8 mouse cellular contexts compared by ENCODE assay signal in genomic region chr16:37812474-37812886, GRCm38 (mm10). TPM values are rescaled to one million over a fixed set of nuclear protein-coding genes. Genes with fewer than 3 reads are reported as not detected.
DNase-seq lines count a peak whose midpoint lies in the region; ATAC-seq lines count a peak whose summit lies in the region.

No protein-coding gene starts in this region.

- no peak overlapping the region for H3K4me3 ChIP-seq in hindbrain, embryonic 11.5 days (ENCODE audit: low read depth, low read length)

- H3K27me3 ChIP-seq in hindbrain, embryonic 11.5 days (ENCODE audit: control insufficient read depth, insufficient read depth, low read length) = no peaks in the 10 kb centered on the region

- H3K9me3 ChIP-seq in hindbrain, embryonic 11.5 days (ENCODE audit: control insufficient read depth, low read length) = no peaks in the 10 kb centered on the region

- 66% methylated on average over 9 of the region's 9 CpGs for WGBS in hindbrain, embryonic 11.5 days

- H3K4me2 ChIP-seq in hindbrain, embryonic 11.5 days (replicated peaks; ENCODE audit: low read depth, low read length) = no peak overlapping the region

- H3K4me1 ChIP-seq in hindbrain, embryonic 11.5 days (replicated peaks; ENCODE audit: control insufficient read depth, insufficient read depth, low read length) = peaks cover 2% of the 10 kb centered on the region; the same call in 1 of the 2 replicates

- no peak overlapping the region for H3K9ac ChIP-seq in hindbrain, embryonic 11.5 days (ENCODE audit: low read depth, low read length)

- H3K27ac ChIP-seq in hindbrain, embryonic 11.5 days (ENCODE audit: low read depth, low read length) = no peak overlapping the region

- no peaks in the 10 kb centered on the region for H3K36me3 ChIP-seq in hindbrain, embryonic 11.5 days (ENCODE audit: control insufficient read depth, insufficient read depth, low read length)

- DNase-seq in CD4-positive, CD25-positive, alpha-beta regulatory T cell, adult 2 months (ENCODE audit: low read depth, low spot score) = peak; percentile 28
- DNase-seq in R1 (ENCODE audit: low read depth, low spot score) = peak; percentile 53
- DNase-seq in embryo, embryonic 11 days = peak; percentile 54
- no peak for DNase-seq in hindbrain, embryonic 11.5 days (ENCODE audit: low spot score)
- DNase-seq in layer of hippocampus, adult 9-11 months = peak; percentile 70
- DNase-seq in thymus, postnatal 4 days = peak; percentile 17

- ATAC-seq in CD4-positive, CD25-positive, alpha-beta regulatory T cell, adult 4 months = no peak
- peak; percentile 26; the same call in 1 of the 2 replicates for ATAC-seq in hindbrain, embryonic 11.5 days (ENCODE audit: low FRiP score)
- peak; percentile 45 for ATAC-seq in megakaryocyte progenitor cell, adult 5-6 weeks (replicated peaks; ENCODE audit: poor library complexity)

RNA-seq across cellular contexts. Expression of gene Fstl1, which starts 35.8 kb away (rescaled TPM):
- under 1 TPM; 0.27 to 0.36 TPM for polyA plus RNA-seq in CD4-positive, CD25-positive, alpha-beta regulatory T cell, adult 4 months (2017; shearing (Covaris generic))
- polyA plus RNA-seq in hindbrain, embryonic 11.5 days (2014; fragmentation: Nextera tagmentation; extraction: Ambion mirVana) = 231 and 271 TPM in 2 replicates
- 0.32 and 4.0 TPM in 2 replicates for total RNA-seq in megakaryocyte progenitor cell, adult 5-6 weeks (2015)
- 0.04 and 0.61 TPM in 2 replicates for total RNA-seq in megakaryocyte progenitor cell, adult 5-6 weeks (2017)

RNA-seq across cellular contexts. Expression of gene Gm36028, which starts 48.5 kb away (rescaled TPM):
- not detected for polyA plus RNA-seq in CD4-positive, CD25-positive, alpha-beta regulatory T cell, adult 4 months (2017; shearing (Covaris generic))
- 0.26 TPM in 1 of 2 replicates, not detected in the other for polyA plus RNA-seq in hindbrain, embryonic 11.5 days (2014; fragmentation: Nextera tagmentation; extraction: Ambion mirVana)
- not detected in 2 replicates for total RNA-seq in megakaryocyte progenitor cell, adult 5-6 weeks (2015)
- total RNA-seq in megakaryocyte progenitor cell, adult 5-6 weeks (2017) = 0.50 TPM in 1 of 2 replicates, not detected in the other

RNA-seq across cellular contexts. Expression of gene Lrrc58, which starts 55.7 kb away (rescaled TPM):
- polyA plus RNA-seq in CD4-positive, CD25-positive, alpha-beta regulatory T cell, adult 4 months (2017; shearing (Covaris generic)) = 10 to 100 TPM; 19.6 to 21.5 TPM
- 55.8 and 63.8 TPM in 2 replicates for polyA plus RNA-seq in hindbrain, embryonic 11.5 days (2014; fragmentation: Nextera tagmentation; extraction: Ambion mirVana)
- 68.5 and 75.3 TPM in 2 replicates for total RNA-seq in megakaryocyte progenitor cell, adult 5-6 weeks (2015)
- total RNA-seq in megakaryocyte progenitor cell, adult 5-6 weeks (2017) = 43.7 and 47.3 TPM in 2 replicates

Comparison
In these comparisons a context has a peak if more than half of its experiments do, and no peak if none do; other contexts are left out.
1. RNA of gene Fstl1, which starts 35.8 kb away (polyA plus RNA-seq): 231 to 271 TPM in hindbrain, embryonic 11.5 days; 0.27 to 0.36 TPM in CD4-positive, CD25-positive, alpha-beta regulatory T cell, adult 4 months; every median in the first group is over 100 times any median in the second.